Mouse (Mus musculus) mammary gland, adult 2 months (tissue): Measurements from ENCODE around the gene Zfp2. TPM values are rescaled to one million over a fixed set of nuclear protein-coding genes. Genes with fewer than 3 reads are reported as not detected.

Experiments used
- polyA plus RNA-seq: library from polyadenylated mRNA; depleted of rRNA; stranded (reverse); fragments of >200 nt; gene quantifications from 2 replicates; pipeline ENCODE4 v1.2.3, GENCODE M21; 2012; ENCODE audit warnings: low replicate concordance; rRNA removed

The Zfp2 gene
- polyA plus RNA-seq, result 1.5 and 2.0 TPM in 2 replicates

DNA sequence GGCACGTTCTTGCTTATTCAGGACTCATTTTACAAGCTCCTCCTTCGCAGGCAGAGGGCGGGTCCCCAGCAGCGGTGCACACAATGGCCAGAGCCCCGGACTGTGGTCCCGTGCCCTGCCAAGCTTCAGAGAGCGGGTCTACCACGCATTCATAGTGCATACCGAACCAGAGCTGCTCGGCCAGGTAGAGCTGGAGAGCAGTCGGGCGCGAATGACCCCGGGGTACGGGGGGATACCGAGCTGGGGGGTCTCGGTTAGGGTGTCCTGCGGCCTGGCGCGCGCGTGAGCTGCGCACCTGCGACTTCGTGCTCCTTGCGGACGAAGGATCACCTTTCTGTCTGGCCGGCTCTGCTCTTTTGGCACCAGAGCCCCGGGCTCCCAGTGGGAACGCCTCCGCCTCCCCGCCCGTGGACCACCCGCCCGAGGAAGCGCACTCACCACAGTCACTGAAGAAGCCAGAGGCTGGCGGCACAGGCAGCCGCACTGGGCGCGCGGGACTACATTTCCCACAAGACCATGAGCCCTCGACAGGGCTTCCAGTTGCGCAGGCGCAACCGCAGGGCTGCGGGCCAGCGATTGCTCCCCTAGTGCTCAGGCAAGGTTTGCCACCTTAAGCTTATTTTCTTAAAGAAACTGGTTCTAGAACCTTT is at the start of gene Zfp2:
TSS of gene Zfp2 (minus strand) at position 495 of the 650 bp plus-strand sequence.

DNA sequence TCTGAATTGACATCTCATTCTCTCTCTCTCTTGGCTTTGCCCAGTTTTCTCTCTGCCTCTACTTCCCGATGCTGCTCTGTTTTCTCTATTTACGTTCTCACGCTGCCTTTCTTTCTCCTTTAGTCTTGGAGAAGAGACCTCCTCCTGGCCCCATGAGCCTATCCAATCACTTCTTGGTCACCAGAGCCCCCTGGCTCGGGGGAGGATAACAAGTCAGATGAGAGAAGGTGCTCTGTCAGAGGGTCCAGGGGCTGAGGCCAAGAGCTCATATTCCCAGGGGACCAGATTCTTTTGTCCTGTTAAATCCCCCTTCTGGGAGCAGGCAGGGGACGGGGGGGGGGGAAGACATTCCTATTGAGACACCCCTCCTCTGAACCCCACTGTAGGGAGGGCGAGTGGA is 37.7 kb upstream of the Zfp2 start, which contains the start of gene Prop1:
TSS of gene Prop1 (minus strand) at position 101 of the 400 bp plus-strand sequence.

DNA sequence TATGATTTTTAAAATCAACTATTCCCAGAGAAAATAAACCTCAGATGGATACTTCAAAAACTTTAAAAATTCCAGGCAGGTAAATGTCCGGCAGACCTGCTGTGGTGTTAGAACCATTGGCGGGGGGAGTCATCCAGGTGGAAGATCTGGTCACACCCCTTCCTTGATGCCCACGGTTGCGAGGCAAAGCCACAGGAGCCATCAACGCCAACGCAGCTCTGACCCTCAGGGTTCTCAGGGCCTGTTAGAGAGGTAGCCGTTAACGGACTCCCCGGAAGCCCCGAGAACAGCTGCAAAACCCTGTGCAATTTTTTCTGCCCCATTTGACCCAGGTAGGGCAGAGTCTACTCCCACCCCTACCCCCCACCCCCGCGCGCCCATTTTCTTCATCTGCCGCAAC is 27.5 kb upstream of the Zfp2 start, which contains the start of gene 4933414I15Rik:
TSS of gene 4933414I15Rik (minus strand) at position 260 of the 400 bp plus-strand sequence.

DNA sequence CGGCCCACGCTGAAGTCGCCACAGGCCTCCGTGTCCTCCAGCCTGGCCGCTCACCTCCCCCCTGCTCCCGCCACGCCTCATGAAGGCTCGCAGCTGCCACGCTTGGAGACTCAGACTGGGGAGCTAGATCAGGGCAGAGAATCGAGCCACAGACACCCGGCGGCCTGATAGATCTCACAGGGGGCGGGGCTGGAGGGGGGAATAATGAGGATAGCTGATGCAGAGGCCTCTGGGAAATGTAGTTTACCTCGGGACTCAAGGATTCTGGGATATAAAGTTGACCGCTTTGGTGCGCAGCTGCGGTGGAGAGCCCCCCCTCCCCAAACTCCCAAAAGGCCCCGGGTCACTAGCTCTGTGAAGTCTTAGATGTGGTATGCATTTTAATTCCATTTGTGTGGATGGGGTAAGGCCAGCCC is 15.5 kb upstream of the Zfp2 start, which contains the start of gene Zfp354b:
TSS of gene Zfp354b (minus strand) at position 183 of the 416 bp plus-strand sequence.

DNA sequence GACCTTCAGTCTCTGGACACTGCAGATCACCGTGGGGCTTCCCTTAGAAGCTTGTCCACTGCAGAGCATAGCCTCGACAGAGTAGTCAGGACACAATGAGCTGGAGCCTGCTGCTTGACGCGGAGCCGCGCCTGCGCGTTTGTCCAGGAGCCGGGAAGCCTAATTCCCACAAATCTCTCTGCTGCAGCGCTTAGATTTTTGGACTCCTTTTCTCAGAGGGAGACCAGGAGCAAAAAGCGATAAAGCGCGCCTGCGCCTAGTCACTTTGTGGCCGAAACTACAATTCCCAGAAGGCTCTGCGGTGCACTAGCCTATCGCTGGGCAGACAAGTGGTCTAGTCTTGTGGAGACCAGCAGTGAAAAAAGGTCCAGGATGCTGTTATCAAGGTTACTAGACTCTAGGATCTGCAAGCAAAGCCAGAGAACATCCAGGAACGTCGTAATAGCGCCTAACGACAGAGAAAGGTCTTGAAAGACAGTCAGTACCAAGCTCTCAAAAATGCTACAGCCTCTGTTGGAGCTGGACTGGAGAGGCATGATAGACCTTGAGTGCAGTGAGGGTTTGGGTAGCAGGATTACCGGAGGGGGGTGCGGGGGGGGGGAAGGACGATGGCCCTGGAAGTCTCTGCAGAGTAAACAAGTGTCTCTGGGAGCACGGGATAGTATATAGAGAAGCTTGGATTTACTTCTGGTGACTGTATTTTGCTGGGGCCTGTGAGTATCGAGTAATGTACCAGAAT is 28.4 kb downstream of the Zfp2 start, which contains the start of gene Zfp454:
TSS of gene Zfp454 (minus strand) at position 262 of the 739 bp plus-strand sequence.

DNA sequence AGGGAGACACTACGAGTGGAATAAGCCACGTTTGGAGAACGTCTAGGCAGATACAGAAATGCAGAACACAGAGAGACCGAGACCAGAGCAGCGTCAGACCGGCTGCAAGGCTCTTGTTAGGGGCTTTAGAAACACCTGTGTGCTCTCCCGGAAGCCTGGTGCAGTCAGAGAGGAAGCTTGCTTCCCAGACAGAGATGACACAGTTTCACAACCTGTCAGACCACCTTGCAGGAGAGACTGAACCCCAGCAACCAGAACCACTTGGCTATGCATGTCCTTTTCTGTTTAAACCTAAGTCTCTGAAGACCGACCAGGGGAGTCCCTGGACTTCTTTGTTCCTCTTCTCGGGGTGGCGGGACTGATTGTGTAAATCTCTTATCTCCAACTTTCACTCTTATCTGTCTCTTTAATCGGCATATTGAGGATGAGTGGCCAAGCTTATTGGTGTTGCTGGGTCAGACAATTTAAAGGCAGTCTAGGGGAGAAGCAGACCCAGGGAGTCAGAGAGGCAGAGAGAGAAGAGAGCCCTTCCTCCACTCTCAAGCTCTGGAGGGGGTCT is 65.7 kb downstream of the Zfp2 start, which contains the start of gene Grm6:
TSS of gene Grm6 (plus strand) at position 509 of the 559 bp plus-strand sequence.

Other genes starting within 250 kb of the Zfp2 start
- 0.82 and 1.5 TPM in 2 replicates for gene Zfp354c, start 88.4 kb downstream of the Zfp2 start, polyA plus RNA-seq
- 0.19 and 0.34 TPM in 2 replicates for gene Zfp879, start 74.6 kb downstream of the Zfp2 start, polyA plus RNA-seq
- gene Grm6, start 65.5 kb downstream of the Zfp2 start, polyA plus RNA-seq, result 0.40 and 1.2 TPM in 2 replicates
- gene Zfp454, start 28.5 kb downstream of the Zfp2 start, polyA plus RNA-seq, result 0.16 and 0.75 TPM in 2 replicates
- 0.10 and 0.42 TPM in 2 replicates for gene Zfp354b, start 15.5 kb upstream of the Zfp2 start, polyA plus RNA-seq
- not detected in 2 replicates for gene 4933414I15Rik, start 27.6 kb upstream of the Zfp2 start, polyA plus RNA-seq
- 0.35 TPM in 1 of 2 replicates, not detected in the other for gene Prop1, start 37.6 kb upstream of the Zfp2 start, polyA plus RNA-seq
- gene Olfr1378, start 50.4 kb upstream of the Zfp2 start, polyA plus RNA-seq, result not detected in 2 replicates
- gene Olfr1377, start 65.8 kb upstream of the Zfp2 start, polyA plus RNA-seq, result not detected in 2 replicates
- gene Olfr51, start 87.4 kb upstream of the Zfp2 start, polyA plus RNA-seq, result not detected in 2 replicates
- not detected in 2 replicates for gene Olfr54, start 98.1 kb upstream of the Zfp2 start, polyA plus RNA-seq
- not detected in 2 replicates for gene Olfr1375, start 131.9 kb upstream of the Zfp2 start, polyA plus RNA-seq
- 1.1 and 1.5 TPM in 2 replicates for gene Zfp354a, start 143.1 kb upstream of the Zfp2 start, polyA plus RNA-seq